Mouse (Mus musculus): ENCODE measurements around the gene Npl.
"Not testable (repeated sequence)": the region's sequence is repeated elsewhere in the genome, so short reads cannot be mapped to it uniquely, and the experiment has no call there.

Npl gene

GRCm38 (mm10) chr1:153542726-153543320, 7.0 kb downstream of the Npl start:
- DNase-seq (ENCODE audit: low spot score in 2 of 2) = no peak

GRCm38 (mm10) chr1:153540753-153541152, 9.1 kb downstream of the Npl start:
- DNase-seq (ENCODE audit: low spot score in 2 of 2) = no peak

DNA sequence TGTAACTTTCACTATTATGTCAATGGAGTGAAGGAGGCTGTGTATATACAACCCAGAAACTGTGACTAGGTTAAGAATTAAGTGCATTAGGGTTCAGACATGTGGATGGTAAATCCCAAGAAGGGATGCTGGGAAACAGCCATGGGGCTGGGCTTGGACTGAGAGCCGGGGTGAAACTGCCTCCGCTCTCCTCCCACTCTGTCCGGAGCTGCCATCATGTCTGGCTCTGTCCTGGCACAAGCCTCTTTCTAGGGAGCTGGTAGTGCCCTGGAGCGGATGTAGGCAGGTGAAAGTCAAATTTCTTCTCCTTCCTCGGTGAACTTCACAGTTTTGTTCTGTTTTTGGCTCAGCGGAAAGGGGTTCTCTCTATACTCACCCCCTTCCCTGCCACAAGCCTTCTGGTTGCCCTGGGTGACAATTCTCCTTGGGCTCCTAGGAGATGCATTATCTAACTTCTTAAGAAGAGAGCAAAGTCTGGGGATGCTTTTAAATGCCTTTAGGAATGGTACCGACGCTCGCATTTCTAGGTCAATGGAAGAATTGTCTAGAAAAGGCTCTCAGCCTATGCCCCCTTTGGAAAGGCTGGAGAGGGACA, 10.0 kb downstream of the Npl start:
- DNase-seq (ENCODE audit: low spot score in 2 of 2) = no peak

GRCm38 (mm10) chr1:153535611-153536010, 14.2 kb downstream of the Npl start:
- no peak for DNase-seq (ENCODE audit: low spot score in 2 of 2)

DNA sequence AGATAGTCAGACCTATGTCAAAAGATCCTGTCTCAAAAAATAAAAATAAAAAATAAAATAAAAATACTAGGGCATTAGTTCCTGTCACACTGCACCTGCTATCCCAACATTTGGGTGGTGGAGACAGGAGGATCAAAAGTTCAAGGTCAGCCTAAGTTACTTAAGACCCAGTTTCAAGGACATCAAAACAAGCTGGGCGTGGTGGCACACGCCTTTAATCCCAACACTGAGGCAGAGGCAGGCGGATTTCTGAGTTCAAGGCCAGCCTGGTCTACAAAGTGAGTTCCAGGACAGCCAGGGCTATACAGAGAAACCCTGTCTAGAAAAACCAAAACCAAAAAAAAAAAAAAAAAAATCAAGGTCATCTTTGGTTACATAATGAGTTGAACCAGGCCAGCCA, 16.9 kb downstream of the Npl start:
- DNase-seq (ENCODE audit: low spot score in 2 of 2) = not testable (repeated sequence)

DNA sequence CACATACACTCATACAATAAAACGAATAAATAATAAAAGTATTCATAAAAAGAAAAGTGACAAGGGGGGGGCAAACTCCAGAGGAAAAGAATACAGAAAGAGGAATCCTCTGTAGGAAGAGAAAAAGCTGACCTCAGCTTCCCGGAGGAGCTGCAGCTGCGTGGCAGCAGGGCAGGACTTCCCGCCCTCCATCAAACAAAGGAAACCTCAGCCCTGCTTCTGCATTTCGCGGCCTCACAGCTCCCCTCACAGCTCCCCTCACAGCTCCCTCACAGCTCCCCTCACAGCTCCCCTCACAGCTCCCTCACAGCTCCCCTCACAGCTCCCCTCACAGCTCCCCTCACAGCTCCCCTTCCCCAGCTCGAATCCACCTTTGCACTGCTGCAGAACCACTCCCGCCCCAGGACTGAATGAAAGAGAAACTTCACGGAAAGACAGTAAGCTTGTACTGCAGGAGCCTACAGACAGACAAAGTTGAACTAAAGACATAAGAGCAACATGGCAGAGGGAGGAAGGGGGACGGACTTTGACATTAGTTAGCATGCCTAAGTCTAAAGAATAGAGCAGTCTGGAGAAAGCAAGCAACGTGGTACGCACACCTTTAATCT, 17.5 kb downstream of the Npl start:
- no peak for DNase-seq (ENCODE audit: low spot score in 2 of 2)

DNA sequence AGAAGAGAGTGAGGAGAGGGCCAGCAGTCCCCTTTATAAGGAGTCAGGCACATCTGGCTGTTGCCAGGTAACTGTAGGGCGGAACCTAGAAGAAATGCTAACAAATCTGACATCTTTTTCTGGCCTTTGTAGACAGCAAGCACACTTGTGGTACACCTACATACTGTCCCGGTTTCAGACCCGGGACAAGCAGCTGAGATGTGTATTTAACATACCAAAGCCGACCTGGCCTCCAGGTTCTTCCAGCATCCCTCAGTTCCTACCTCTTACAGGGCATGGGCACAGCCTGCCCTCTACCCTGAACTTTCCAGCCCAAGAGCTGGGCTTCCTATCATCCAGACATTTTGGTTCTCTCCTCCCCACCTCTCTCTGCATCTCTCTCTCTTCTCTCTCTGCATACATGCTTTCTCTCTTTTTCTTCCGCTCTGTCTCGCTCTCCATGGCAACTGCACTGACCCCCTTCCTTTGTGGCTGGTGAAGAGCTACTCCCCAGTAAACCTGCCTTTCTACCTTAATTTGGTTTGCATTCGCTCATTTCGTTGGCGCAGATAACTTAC, 18.1 kb downstream of the Npl start:
- DNase-seq (ENCODE audit: low spot score in 2 of 2) = no peak

GRCm38 (mm10) chr1:153522116-153522515, 27.7 kb downstream of the Npl start:
- no peak for DNase-seq (ENCODE audit: low spot score in 2 of 2)

DNA sequence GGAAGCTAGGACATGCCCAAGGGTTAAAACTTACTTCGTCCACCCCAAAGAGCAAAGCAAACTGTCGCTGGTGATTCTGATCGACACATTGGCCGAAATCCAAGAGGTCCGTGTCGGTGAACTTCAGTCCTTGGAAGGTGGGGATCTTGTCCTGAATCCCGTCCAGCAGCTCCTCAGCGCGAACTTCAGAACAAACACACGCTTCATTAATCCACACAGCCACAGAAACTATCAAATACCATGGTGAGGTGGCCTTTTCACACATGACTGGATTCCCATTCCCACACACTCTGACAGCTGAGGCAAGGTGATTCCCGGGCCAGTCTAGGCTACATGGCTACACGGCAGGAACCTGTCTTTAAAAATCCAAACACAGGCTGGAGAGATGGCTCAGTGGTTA, 34.5 kb downstream of the Npl start:
- no peak for DNase-seq (ENCODE audit: low spot score in 2 of 2)

DNA sequence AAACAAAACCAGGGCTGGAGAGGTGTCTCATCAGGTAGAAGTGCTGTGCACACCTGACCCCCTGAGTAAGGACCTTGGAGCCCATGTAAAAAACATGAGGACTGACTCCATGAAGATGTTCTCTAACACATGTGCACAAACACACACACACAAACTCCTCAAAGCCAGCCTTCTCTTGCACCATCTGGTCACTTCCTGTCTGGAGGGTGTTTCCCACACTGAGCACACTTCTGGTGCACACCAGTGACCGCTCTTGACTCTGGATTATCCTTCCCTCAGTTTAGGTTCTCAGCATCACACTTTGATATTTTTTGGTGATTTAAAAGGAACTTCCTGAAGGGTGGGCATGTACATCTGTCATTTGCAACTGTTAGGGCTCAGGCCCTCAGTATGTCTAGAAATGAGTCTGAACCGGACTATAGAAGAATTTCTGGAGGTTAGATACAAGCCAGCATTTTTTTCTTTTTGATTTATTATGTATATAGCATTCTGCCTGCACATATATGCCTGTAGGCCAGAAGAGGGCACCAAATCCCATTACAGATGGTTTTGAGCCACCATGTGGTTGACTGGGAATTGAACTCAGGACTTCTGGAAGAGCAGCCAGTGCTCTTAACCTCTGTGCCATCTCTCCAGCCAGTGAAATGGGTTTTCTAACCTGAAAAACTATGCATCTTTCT, 39.4 kb downstream of the Npl start:
- no peak for DNase-seq (ENCODE audit: low spot score in 2 of 2)

GRCm38 (mm10) chr1:153509569-153509968, 40.3 kb downstream of the Npl start:
- DNase-seq (ENCODE audit: low spot score in 2 of 2) = not testable (repeated sequence)

DNA sequence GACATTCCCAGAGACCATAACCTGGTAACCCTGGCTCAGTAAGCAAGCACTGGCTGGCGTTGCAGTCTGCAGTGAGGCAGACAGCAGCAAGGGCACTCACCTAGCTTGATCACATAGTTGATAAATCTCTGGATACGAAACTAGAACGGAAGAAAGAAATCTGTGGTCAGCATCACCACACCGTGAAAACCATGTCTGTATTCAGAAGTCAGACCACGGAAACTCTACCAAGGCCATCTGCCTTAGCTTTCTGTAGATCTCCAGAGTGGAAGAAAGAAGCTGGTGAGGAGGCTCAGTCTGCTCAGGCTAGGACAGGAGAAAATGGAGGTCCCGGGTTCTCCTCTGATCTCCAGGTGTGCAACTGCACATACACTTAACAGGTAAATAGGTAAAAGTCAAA, 40.8 kb downstream of the Npl start:
- no peak for DNase-seq (ENCODE audit: low spot score in 2 of 2)

DNA sequence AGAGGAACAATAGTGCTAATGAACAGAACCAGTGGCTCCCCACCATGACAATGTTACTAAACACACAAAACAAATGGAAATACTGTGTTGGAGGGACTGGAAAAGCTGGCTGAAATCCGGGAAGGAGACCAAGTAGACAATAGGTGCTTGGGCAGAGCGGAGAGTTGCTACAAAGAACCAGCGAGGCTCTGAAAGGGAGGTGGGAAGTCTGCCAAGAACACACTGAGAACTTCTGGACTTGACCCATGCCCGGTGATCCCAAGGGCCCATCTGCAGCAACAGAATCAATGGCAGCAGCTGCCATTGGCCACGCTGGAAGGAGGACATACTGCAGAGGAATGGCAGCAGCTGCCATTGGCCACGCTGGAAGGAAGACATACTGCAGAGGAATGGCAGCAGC, 43.6 kb downstream of the Npl start:
- DNase-seq (ENCODE audit: low spot score in 2 of 2) = peak in 1 of 2 experiments; percentile 24

DNA sequence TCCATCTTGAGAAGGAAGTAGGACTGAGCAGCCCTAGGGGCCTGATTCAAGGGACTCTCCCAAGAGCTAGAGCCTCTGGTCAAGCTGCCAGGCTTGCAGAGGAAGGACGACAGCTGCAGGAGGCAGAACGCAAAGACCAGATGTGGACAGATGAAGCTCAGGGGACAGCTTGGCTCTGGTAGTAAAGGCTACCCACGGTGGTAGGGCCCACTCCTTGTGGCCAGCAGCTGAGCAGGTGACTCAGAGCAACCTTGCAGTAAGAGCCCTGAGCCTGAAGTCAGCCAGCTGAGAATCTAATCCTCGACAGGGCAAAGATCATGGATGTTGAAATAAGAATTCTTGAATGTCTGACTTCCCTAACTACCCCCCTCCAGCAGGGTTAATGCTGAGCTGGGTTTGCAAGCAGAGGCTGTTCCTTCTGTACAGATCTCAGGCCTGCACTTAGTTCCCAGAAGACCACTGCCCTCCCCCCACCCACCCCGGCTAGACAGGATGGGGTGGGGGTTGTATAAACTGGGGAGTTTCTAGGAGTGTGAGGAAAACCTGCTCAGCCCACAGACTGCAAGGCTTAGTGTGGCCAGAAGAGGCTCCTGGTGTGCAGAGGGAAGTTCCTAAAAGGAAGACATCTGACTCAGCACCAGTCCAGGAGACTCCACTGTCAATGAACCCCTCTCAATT, 48.1 kb downstream of the Npl start:
- DNase-seq (ENCODE audit: low spot score in 2 of 2) = no peak

DNA sequence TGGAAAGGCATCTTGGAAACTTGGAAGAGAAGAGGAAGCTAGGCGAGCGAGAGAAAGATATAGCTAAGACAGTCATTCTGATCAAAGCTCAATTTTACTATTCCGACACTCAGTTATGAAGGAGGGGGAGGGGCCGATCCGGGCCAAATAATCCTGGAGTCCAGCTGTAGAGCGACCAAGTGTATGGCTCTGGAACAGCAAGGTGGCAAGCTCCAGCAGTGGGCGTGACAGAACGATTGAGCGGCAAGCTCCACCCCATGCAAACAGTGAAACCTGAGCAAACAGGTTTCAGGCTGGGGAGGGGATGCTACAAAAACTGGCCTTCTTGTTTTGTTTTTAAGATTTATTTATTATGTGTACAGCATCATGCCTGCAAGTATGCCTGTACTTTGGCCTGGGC, 49.8 kb downstream of the Npl start:
- no peak for DNase-seq (ENCODE audit: low spot score in 2 of 2)

GRCm38 (mm10) chr1:153496030-153496429, 53.8 kb downstream of the Npl start:
- no peak for DNase-seq (ENCODE audit: low spot score in 2 of 2)

- DNase-seq (ENCODE audit: low spot score in 2 of 2) = no peak
These were observed 55.9 kb downstream of the Npl start for GRCm38 (mm10) chr1:153493931-153494330.

DNA sequence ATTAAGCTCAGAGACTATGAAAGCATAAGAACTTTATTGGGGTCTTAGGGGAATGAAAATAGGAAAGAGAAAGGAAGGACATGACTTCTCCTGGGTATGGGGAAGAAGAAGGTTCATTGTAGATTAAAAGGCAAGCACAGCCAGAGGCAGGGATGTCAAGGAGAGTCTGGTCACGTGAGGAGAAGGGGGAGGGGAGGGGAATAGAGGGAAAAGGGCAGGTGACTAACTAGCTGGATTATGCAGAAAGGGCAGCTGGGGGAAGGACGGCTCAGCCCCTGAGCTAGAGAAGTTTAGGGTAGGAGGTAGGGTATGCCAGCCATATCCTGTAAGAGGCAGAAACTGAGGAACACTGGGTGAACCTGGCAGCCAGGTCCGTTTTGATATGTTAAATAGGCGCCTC, 56.5 kb downstream of the Npl start:
- DNase-seq (ENCODE audit: low spot score in 2 of 2) = no peak

- no peak for DNase-seq (ENCODE audit: low spot score in 2 of 2)
These were observed 58.0 kb downstream of the Npl start for GRCm38 (mm10) chr1:153491822-153492221.

GRCm38 (mm10) chr1:153491345-153491744, 58.5 kb downstream of the Npl start:
- no peak for DNase-seq (ENCODE audit: low spot score in 2 of 2)

- no peak for DNase-seq (ENCODE audit: low spot score in 2 of 2)
These were observed 59.9 kb downstream of the Npl start for GRCm38 (mm10) chr1:153489963-153490362.

DNA sequence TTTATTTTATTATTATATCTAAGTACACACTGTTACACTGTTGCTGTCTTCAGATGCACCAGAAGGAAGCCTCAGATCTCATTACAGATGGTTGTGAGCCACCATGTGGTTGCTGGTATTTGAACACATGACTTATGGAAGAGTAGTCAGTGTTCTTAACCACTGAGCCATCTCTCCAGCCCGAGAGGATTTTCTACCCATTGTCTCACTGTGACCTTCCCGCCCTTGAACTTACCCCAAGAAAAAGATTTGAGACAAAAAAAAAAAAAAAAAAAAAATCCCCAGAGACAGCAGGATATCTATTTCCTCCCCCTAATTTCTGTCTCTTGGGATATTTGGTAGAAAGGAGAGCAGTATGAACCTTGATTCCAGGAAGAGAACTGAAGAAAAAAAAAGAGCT, 60.3 kb downstream of the Npl start:
- no peak for DNase-seq (ENCODE audit: low spot score in 2 of 2)

Data from frontal cortex, postnatal 14 days (tissue).